Mouse (Mus musculus) hematopoietic stem cell, adult 5-6 weeks (primary cell): ENCODE results near the gene Tppp3. TPM values are rescaled to one million over a fixed set of nuclear protein-coding genes. Genes with fewer than 3 reads are reported as not detected.

ENCODE experiments used
- ATAC-seq, 2 experiments: fragments of 125-278 bp in 1 of 2; replicated peaks in 1 of 2; 2 replicates each; pipeline ENCODE4 v1.8.0; 2016 to 2017; ENCODE audit warnings: inconsistent platforms in 2 of 2, mild to moderate bottlenecking in 2 of 2, moderate number of reproducible peaks in 2 of 2, low read depth in 1 of 2, moderate TSS enrichment in 1 of 2; ENCODE audit not compliant: low FRiP score in 2 of 2, poor library complexity in 2 of 2, severe bottlenecking in 2 of 2, insufficient read depth in 1 of 2, low TSS enrichment in 1 of 2
- total RNA-seq: library from RNA; stranded (forward); fragments of 172-1452, 232-1000 nt; gene quantifications from 2 replicates; pipeline ENCODE4 v1.2.3, GENCODE M21; 2017

Gene Tppp3
- total RNA-seq, 1 experiment from 2014 or later: not detected

DNA sequence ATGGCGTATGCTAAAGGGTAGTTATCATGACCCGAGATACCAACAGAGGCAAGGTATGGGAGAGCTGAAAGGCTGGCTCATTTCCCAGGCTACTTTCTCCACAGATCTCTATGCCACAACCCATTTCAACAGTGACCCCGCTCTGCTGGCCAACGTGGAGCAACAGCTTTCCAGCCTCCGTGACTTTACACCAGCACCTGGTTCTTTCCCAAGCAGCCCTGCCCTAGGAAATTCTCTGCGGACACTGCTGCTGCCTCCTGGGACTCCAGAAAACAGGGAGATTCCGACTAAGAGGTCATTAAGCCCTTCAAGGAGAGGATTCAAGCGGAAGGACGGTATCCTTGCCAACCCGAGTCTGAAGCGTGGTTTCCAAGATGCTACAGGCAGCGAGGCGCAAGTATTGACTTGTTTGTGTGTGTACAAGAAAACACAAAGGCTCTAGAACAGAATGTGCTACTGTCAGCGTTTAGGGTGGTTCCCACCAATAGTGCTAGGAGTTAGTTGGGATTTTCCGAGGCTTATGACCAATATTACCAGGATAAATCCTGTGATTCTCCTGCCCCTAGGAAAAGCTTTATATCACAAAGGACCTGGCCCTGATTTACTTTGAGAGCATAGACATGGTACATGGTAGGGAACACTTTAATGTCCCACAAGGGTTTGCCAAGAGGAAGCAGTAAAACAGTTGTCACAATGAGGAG is 19.3 kb downstream of the Tppp3 start:
- no peak for ATAC-seq

DNA sequence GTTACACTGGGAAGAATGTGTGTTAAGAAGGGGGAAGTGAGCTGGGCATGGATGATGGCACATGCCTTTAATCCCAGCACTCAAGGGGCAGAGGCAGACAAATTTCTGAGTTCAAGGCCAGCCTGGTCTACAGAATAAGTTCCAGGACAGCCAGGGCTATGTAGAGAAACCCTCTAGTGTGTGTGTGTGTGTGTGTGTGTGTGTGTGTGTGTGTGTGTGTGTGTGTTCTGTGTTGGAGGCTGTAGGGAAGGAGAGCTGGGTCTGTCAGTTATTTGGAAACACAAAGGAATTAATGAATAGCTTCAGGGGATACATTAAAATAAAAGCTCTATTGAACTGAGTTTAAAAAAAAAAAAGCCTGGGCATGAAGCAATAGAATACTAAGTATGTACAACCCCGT is 20.3 kb downstream of the Tppp3 start:
- no peak for ATAC-seq

DNA sequence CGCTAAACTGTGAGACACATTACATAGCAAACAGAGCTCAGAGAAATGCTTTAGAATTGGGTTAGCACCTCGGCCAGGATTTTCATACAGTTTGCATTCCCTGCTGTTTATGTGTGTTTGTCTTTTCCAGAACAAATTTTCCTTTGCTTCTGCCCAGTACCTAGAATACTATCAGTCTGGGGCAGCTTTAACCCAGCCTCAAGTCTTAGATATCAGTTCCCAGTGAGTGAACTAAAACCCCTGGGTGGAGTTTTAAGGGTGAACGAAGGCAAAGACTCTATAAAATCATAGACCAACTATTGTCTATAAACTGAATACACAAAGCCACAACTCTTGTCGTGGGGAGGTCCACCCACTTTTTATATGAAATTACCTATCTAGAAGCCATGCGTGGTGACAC is 22.7 kb downstream of the Tppp3 start:
- no peak for ATAC-seq

DNA sequence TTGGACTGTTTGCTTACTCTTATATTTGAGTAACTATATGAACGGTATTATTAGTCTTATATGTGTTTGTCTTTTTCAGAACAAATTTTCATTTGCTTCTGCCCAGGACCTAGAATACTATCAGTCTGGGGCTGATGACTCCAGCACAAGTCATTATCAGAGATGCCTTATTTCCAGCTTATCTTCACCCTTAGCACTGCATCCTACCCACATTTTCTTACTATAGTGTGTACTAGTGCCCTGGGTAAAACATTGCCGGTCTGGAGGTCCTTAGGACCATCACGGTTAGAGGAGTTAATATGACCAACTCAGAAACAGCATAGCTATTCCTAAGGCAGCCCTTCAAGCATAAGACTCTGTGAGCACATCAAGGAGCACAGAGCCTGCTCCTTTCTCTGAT is 23.1 kb downstream of the Tppp3 start:
- no peak for ATAC-seq

DNA sequence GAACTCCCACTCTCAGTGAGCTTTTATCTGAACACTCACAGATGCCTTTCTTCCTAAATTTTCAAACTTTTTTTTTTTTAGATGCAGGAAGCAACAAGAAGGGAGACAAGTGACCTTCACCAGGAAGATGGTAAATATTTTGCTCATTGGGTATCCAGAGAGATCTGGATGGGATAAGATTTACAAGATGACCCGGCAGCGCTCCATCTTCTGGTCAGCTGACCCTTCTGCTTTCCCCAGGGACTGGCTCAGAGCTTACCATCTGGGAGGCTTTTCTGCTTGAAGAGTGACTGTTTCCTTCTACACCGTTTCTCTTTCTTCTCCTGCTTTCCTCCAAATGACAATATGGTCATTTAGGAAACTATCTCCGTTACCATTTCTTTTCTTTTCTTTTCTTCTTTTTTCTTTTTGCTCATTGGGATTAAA is 25.2 kb downstream of the Tppp3 start:
- no peak for ATAC-seq

DNA sequence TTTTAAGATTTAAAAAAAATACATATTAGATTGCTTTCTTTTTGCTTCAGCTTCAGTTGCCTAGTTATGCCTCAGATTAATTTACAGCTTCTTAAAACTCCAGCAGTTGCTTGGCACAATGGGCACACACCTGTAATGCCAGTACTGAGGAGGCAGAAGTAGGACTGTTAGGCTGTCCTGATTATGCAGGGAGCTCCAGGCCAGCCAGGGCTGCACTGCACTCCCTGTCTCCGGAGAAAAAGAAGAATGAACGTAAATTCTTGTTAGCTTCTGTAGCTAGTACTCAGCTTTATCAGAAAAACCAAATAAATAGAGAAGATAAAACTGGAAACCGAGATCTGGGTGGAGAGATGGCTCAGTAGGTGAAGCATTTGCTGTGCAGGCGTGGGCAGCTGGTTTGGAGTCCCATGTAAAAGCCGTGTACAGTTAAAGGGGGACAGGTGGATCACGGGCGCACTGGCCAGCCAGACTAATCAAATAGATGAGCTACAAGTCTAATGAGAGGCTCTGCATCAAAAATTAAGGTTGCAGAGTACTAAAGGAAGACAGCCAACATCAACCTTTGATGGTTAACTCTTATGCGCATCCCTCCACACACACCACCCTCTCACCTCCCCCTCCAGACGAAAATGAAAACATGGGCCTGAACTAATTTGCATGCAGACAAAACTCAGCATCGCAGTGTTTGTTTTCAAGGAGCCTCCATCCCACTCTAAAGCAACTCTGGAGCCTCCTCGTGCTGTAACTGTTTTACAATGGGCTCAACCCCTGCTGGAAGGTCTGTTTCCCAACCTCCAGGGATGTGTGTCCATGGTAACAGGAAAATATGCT is 25.8 kb downstream of the Tppp3 start:
- no peak for ATAC-seq

DNA sequence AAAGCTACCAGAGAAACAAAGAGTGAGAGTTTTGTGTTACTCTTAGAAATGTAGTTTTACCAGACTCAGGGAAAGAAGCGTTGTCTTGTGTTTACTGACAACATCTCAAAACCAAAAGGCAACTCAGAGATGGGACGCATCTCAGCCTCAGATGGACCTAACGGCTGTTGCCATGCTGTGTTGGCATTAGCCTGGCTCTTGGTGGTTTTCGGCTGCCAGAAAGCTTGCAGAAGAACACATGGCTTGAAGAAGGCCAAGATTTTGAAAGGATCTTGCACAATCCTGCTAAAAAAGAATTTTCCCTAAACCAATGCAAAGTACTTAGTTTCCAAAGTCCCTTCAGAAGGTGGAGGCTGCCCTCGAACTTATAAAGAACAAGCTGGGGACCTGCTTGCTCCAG is 28.7 kb downstream of the Tppp3 start:
- ATAC-seq: no peak

DNA sequence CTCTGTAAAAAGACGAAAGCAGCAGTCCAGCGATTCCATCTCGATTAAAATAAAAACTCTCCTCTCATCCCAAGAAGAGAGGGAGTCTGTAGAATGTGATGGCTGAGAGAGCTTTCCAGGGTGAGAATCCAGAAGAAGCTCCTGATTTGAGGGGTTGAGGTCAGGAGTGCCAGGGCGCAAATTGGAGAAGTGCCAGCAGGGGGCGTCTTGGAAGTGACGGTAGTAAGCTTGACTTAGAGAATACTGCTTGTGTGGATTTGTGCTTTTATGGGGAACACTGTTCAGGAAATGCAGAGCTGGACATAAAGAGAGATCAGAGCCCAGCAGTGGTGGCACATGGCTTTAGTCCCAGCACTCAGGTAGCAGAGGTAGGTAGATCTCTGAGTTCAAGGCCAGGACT is 29.9 kb downstream of the Tppp3 start:
- 0 out of 4 replicates have a peak, but pooled peaks of 1 of the 2 experiments have one; percentile 32 for ATAC-seq

DNA sequence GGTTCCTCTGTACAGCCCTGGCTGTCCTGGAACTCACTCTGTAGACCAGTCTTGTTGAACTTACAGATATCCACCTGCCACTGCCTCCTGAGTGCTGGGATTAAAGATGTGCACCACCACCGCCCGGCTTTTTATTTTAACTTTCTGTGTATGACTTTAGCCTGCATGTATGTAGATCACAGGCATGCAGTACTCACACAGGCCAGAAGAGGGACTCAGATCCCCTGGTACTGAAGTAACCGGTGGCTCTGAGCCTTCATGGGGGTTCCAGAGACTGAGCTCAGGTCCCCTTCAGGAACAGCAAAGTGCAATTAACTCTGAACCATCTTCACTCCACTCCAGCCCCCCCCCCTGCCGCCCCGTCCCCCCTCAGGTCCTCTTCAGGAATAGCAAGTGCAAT is 32.5 kb downstream of the Tppp3 start:
- ATAC-seq: 0 out of 4 replicates have a peak, but pooled peaks of 1 of the 2 experiments have one; percentile 49

DNA sequence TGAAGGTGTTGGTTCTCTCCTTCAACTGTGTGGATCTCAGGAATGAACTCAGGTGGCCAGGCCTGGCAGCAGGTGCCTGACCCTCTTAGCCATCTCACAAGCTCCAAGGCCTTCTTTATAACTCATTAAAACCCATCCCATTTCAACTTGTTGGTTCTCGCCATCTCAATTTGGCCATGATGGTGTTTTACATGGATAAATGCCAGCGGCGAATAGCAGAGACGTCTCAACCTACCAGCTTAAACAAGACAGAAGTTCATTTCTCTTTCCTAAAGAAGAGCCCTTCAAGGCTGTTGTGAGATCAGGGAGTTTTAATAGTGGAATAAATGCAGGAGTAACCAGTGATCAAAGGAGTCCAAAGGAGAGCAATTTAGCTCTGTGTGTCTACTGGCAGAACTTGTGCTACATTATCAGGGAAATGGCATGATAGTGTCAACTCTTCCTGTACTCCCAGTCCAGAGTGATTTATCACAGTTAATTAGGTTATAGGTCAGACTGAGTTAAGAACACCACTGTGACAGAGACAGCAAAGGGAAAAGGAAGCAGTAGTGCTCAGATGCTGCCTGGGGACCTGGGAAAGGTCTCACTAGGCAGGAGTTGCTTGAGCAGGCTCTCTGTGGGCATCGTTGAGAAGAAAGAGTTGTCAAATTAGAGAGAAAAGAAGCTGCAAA is 34.1 kb downstream of the Tppp3 start:
- ATAC-seq: no peak

DNA sequence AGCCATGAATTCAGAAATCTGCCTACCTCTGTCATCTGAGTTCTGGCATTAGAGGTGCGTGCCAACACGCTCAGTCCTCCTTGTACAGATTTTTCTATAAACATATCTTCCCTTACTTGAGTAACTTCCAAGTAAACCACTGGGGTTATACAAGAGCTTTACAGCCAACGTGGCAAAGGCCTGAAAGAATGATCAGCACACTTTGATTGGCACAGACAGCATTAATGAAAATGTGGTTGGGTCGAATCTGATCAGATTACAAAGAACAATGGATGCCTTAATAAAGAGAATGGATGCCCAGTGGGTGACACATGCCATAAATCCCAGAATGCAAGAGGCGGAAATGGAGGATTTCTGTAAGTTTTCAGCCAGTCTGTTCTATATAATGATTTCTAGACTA is 35.1 kb downstream of the Tppp3 start:
- ATAC-seq: no peak

DNA sequence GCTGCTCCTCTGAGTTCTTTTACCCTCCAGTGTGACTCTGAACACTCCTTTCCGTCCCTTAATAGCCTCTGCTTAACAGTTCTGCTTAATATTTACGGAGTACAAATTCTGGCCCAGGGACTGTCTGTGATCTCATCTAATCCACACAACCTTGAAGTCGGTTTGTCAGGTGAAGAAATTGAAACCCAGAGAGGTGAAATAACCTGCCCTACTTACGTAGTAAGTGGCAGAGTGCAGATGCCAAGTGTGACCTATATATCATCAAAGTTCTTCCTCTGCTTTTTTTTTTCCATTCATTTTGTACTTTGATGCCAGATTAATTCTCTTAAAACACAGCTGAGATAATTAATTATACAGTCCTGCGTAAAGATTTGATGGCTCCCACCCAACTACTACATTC is 37.2 kb downstream of the Tppp3 start:
- ATAC-seq: no peak

DNA sequence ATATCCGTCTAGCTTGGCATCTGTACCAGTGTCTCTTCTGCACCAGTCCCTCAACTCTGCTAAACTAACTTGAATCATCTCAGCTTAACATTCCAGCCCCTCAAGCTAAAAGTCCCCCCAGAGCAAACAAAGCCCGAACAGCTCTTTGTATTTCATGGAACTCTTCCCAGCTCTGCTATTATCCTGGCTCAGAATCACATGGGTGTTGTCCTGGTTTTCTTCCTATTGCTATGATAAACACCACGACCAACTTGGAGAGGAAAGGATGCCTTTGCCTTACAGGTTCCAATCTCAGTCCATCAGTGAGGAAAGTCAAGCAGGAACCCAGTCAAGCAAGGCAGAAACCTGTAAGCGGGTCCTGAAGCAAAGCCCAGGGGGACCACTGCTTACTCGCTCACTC is 37.8 kb downstream of the Tppp3 start:
- ATAC-seq: no peak

DNA sequence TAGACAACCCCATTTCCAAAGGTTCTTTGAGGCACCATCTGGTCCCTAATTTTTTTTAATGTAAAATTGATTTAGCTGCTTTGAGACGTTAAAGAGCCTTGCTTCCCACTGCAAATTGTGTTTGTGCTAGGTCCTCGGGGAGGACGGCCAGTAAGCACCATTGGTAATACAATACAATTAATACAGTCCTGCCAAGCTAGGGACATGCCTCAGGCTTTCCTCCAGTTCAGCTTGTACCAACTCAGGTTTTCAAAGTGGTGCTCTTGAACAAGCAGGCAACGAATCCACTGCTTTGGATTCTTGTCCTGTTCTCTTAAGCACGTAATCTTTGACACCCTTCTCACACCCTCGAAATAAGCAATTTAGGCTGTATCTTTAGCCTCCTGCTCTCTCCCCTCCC is 38.3 kb downstream of the Tppp3 start:
- ATAC-seq: no peak

DNA sequence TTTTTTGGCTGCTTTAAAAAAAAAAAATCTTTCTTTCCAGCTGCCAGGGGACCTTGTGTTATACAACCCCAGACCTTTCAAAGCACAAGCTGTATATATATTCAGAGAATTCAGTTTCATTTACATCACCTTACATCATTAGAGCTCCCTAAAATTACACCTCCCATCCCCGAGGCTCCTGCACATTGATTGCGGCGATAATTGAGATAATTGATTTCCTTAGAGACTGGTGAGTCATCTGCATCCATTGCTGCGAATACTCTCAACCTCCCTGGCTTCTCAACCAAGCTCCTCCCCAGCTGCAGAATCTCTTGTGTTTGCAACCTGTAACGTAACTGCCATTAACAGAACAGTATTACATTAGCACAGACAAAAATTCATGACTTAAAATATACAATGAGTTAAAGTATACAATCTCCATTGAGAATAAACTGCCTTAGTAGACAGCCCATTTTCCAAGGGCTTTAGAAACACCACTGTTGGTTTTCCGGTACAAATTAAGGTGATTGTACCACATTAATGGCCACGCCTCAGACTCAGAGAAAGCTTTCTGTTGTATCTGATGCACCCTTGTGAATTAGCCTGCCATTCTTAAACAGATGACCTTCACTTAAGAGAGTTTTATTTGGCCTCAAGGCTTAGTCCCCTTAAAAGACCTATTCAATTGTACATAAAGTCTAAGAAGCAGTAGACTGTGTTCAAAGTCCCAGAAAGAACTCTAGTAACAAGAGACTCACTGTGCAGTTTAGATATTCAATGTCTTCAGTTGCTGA is 39.4 kb downstream of the Tppp3 start:
- no peak for ATAC-seq

DNA sequence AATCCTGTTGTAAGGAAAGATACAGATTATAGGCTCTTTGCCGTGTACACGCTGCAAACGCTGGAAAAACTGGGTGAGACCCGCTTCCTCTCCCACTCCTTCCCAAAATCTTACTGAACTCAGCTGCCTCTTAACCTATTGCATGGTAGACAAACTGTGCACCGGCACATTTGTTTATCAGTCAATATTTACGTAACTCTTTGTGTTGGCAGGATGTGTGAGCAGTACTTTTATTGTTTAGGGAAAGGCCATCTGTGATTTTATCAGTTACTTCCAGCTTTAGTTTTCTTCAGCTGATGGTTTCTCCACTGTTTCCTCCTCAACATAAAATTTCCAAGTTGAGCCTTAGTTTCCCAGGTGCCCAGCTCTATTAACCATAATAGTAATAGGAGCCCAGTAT is 44.4 kb downstream of the Tppp3 start:
- no peak for ATAC-seq

DNA sequence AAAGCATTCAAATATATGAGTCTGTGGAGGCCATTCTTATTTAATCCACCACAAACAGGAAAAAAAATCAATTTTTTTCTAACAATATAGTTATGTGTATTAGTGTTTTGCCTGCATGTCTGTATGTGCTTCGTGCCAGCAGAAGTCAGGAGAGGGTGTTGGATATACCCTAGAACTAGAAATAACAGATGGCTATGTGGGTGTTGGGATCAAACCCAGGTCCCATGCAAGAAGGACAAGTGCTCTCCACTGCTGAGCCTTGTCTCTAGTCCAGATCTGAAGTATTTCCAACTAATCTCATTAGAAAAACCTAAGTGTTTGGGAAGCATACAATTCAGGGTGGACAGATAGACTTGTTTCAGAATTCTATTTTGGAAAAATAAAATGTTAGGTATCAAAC is 49.3 kb downstream of the Tppp3 start:
- no peak for ATAC-seq

DNA sequence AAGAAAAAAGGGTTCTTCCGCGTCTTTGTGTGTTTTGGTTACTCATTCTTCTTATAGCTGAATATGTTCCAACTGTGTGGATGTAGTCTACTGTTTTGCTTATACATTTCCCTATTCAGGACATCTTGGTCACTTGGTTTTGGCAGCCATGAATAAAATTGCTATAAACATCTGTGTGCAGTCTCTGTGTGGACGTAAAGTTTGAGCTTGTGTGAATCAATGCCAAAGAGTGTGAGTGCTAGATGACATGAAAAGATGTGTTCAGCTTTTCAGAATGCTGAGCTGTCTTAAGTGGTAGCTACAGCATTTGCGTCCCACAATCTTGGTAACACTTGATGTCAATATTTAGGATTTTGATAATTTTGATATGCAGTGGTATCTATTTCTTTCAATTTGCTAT is 51.5 kb downstream of the Tppp3 start:
- no peak for ATAC-seq
